Mouse (Mus musculus) left cerebral cortex, postnatal 36 days (tissue): ENCODE measurements around the gene Armc6. TPM values are rescaled to one million over a fixed set of nuclear protein-coding genes. Genes with fewer than 3 reads are reported as not detected.

Experiments
- DNase-seq, 2 experiments: peaks; one replicate each; pipeline ENCODE4 v3.0.0; 2021 to 2022; ENCODE audit warnings: low spot score in 2 of 2, mixed read lengths in 1 of 2
- intact Hi-C: fragments of 180-260 bp; cut with DNase I; formaldehyde crosslinking; loops from one replicate; pipeline ENCODE4 v1.15.1; 2025
- total RNA-seq, 2 experiments: library from RNA; stranded (reverse); gene quantifications; 2 replicates each; pipeline ENCODE4 v1.2.3; 2021

Gene Armc6
- total RNA-seq, 2 experiments from 2014 or later: 37.4 to 42.2 TPM

- intact Hi-C loops: no loop called here
- no peak for DNase-seq
These were observed 29.5 kb downstream of the Armc6 start for GRCm38 (mm10) chr8:70204757-70205156.

- DNase-seq: peak in 1 of 2 experiments; percentile 45
These were observed 31.2 kb downstream of the Armc6 start for GRCm38 (mm10) chr8:70203072-70203471.

GRCm38 (mm10) chr8:70201417-70201816, 32.8 kb downstream of the Armc6 start:
- intact Hi-C loops: no loop called here
- no peak for DNase-seq

More at GRCm38 (mm10) chr8:70203072-70203471, 31.2 kb downstream of the Armc6 start:
- intact Hi-C loops: no loop called here

- intact Hi-C loops: no loop called here
- peak; percentile 43 to 53 for DNase-seq
These were observed 34.1 kb downstream of the Armc6 start for GRCm38 (mm10) chr8:70200098-70200681.

- DNase-seq: no peak
- intact Hi-C loops: no loop called here
These were observed 36.7 kb downstream of the Armc6 start for GRCm38 (mm10) chr8:70197603-70198002.

GRCm38 (mm10) chr8:70195762-70196161, 38.5 kb downstream of the Armc6 start:
- intact Hi-C loops: no loop called here

GRCm38 (mm10) chr8:70194191-70194590, 40.1 kb downstream of the Armc6 start:
- intact Hi-C loops: loop anchor here (5.0 kb wide), 1 partner anchor 38 kb away; the partner anchor contains the start of genes Armc6 and Sugp2
- DNase-seq: no peak

More at GRCm38 (mm10) chr8:70195762-70196161, 38.5 kb downstream of the Armc6 start:
- no peak for DNase-seq

GRCm38 (mm10) chr8:70193238-70193637, 41.0 kb downstream of the Armc6 start:
- intact Hi-C loops: loop anchor here (5.0 kb wide), 1 partner anchor 39 kb away; the partner anchor contains the start of genes Armc6 and Sugp2
- DNase-seq: no peak

GRCm38 (mm10) chr8:70188707-70189106, 45.6 kb downstream of the Armc6 start:
- no peak for DNase-seq
- intact Hi-C loops: no loop called here

- DNase-seq: no peak
- intact Hi-C loops: no loop called here
These were observed 51.1 kb downstream of the Armc6 start for GRCm38 (mm10) chr8:70183194-70183593.

GRCm38 (mm10) chr8:70181903-70182252, 52.4 kb downstream of the Armc6 start:
- intact Hi-C loops: no loop called here
- no peak for DNase-seq

GRCm38 (mm10) chr8:70181212-70181902, 52.9 kb downstream of the Armc6 start:
- no peak for DNase-seq
- intact Hi-C loops: no loop called here

GRCm38 (mm10) chr8:70179082-70179481, 55.2 kb downstream of the Armc6 start:
- no peak for DNase-seq
- intact Hi-C loops: no loop called here

- no peak for DNase-seq
- intact Hi-C loops: no loop called here
These were observed 56.0 kb downstream of the Armc6 start for GRCm38 (mm10) chr8:70178231-70178630.

- no peak for DNase-seq
- intact Hi-C loops: no loop called here
These were observed 60.2 kb downstream of the Armc6 start for GRCm38 (mm10) chr8:70174079-70174478.

GRCm38 (mm10) chr8:70173320-70173719, 60.9 kb downstream of the Armc6 start:
- DNase-seq: no peak
- intact Hi-C loops: no loop called here

- intact Hi-C loops: no loop called here
- peak; percentile 89 to 91 for DNase-seq
These were observed 62.1 kb downstream of the Armc6 start, which contains the start of gene Tmem161a for GRCm38 (mm10) chr8:70172043-70172681. Gene Tmem161a, plus strand, starts transcription at chr8:70172356.

GRCm38 (mm10) chr8:70171240-70171639, 63.0 kb downstream of the Armc6 start:
- intact Hi-C loops: no loop called here

GRCm38 (mm10) chr8:70170748-70171147, 63.5 kb downstream of the Armc6 start:
- intact Hi-C loops: no loop called here
- DNase-seq: no peak

More at GRCm38 (mm10) chr8:70171240-70171639, 63.0 kb downstream of the Armc6 start:
- no peak for DNase-seq
